Mouse (Mus musculus) embryonic fibroblast, embryonic 13.5 days (primary cell): ENCODE results near the gene Lmo1.
A peak's percentile ranks its signal among the peaks of the same experiment; 100 is the strongest.

Experiments
- CTCF ChIP-seq: IDR thresholded peaks from 2 replicates; pipeline ENCODE4 v1.5.1; 2011; ENCODE audit warnings: mild to moderate bottlenecking, control low read depth, low read length, moderate library complexity, borderline replicate concordance; ENCODE audit not compliant: insufficient read depth
- POLR2A ChIP-seq: IDR thresholded peaks from 2 replicates; pipeline ENCODE4 v1.6.1; 2011; ENCODE audit warnings: low read depth, mild to moderate bottlenecking, control low read depth, low read length, moderate library complexity

DNA sequence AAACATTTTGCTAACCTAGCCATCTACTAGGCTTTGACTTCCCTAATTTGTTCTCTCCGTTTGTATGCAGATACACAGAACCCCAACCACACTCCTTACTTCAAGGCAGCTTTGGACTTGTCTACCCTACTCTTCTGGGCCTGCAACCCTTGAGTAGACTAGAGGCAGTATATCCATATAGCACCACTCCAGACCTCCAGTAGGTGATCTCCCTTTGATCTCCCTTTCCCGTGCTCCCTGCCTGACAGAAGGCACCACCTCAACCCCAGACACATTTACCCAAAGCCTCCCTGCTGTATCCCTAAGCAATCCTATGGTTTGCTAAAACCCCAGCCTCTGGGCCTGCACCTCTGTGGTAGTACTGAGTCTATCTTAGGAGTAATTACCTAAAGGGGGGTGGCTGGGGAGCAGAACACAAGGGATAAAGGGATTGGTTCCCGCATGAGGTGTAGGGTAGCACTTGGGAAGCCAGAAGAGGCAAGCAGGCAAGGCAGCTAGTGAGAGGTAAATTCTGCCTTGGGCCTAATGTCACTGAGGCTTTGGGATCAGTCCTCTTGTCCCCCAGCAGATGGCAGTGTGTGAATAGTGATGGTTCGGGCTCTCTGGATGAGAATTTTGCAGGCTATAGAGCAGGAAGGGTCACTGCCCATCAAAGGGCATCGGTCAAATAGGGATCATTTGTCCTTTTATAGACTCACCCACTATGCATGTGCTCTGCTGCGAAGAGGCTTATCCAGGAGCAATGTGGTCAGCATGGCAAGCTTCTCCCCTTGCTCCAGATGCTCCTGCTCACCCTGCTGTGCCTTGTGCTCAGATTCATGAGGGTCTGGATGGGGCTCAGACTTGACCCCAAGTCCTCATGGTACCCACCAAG lies 76.6 kb downstream of the Lmo1 start:
- TF ChIP-seq CTCF (peak; percentile 35; the same call in 1 of the 2 replicates), POLR2A (no peak)
